Mouse (Mus musculus) embryonic facial prominence, embryonic 14.5 days (tissue): ENCODE data around the gene Cfap58. TPM values are rescaled to one million over a fixed set of nuclear protein-coding genes. Genes with fewer than 3 reads are reported as not detected.

Source experiments
- ATAC-seq: fragments of 200-750 bp; cut with Nextera tagmentation; 2 replicates; pipeline ENCODE4 v1.8.0; 2017; ENCODE audit warnings: low read depth, moderate number of reproducible peaks, moderate TSS enrichment
- DNase-seq: peaks from one replicate; pipeline ENCODE4 v3.0.0-alpha.2; 2015; ENCODE audit warnings: low spot score
- H3K27ac ChIP-seq: fragments of 300-500 bp; sonication (generic); replicated peaks from 2 replicates; pipeline ENCODE4 v1.5.1; 2014; ENCODE audit warnings: low read depth, mild to moderate bottlenecking, low read length, moderate library complexity
- H3K27me3 ChIP-seq: fragments of 300-500 bp; sonication (generic); replicated peaks from 2 replicates; pipeline ENCODE4 v1.6.1; 2014; ENCODE audit warnings: low read length; ENCODE audit not compliant: control insufficient read depth, insufficient read depth
- H3K36me3 ChIP-seq: fragments of 300-500 bp; sonication (generic); 2 replicates; pipeline ENCODE4 v1.6.1; 2014; ENCODE audit warnings: low read length, mixed read lengths; ENCODE audit not compliant: control insufficient read depth, insufficient read depth
- H3K4me1 ChIP-seq: fragments of 300-500 bp; sonication (generic); 2 replicates; pipeline ENCODE4 v1.6.1; 2014; ENCODE audit warnings: antibody characterized with exemption, low read length; ENCODE audit not compliant: control insufficient read depth, insufficient read depth
- H3K4me2 ChIP-seq: fragments of 300-500 bp; sonication (generic); 2 replicates; pipeline ENCODE4 v1.6.1; 2014; ENCODE audit warnings: low read depth, mild to moderate bottlenecking, low read length, moderate library complexity, mixed read lengths
- H3K4me3 ChIP-seq: fragments of 300-500 bp; sonication (generic); 2 replicates; pipeline ENCODE4 v1.5.1; 2014; ENCODE audit warnings: low read depth, mild to moderate bottlenecking, low read length
- H3K9ac ChIP-seq: fragments of 300-500 bp; sonication (generic); 2 replicates; pipeline ENCODE4 v1.6.1; 2014; ENCODE audit warnings: low read depth, mild to moderate bottlenecking, low read length, moderate library complexity, mixed read lengths
- H3K9me3 ChIP-seq: fragments of 300-500 bp; sonication (generic); 2 replicates; pipeline ENCODE4 v1.6.1; 2016; ENCODE audit warnings: low read length; ENCODE audit not compliant: control insufficient read depth
- WGBS: fragments of 180-500 bp; shearing (Covaris S2); extraction: QIAGEN DNeasy Blood & Tissue Kit; methylation state at CpG from one replicate; pipeline ENCODE4 v1.1.7; 2014; 5-methylcytosine and 5-hydroxymethylcytosine counted together
- polyA plus RNA-seq: library from polyadenylated mRNA; unstranded; fragments of >200 nt; fragmentation: Nextera tagmentation; extraction: Ambion mirVana; gene quantifications from 2 replicates; pipeline ENCODE4 v1.2.1, GENCODE M21; 2014

Gene Cfap58
- polyA plus RNA-seq, 1 experiment from 2014 or later = 0.58 TPM

DNA sequence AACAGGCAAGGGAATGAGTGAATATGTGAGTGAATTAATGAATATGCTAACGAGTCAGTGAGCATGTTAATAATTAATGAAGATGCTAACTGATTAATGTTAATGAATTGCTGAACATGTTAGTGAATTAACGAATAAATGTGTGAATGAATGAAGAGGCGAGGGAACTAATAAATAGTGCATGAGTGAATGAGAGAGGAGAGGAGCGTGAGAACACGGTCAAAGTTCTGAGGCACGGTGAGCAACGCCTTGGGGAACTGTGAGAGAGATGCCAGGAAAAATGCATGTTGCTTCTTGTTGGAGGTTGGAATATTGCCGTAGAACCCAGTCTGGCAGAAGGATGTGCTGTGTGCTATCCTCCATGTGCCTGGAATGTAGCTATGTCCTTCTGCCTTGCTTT, 33.6 kb downstream of the Cfap58 start:
- Histone ChIP-seq H3K4me3 (no peak overlapping the region), H3K27ac (no peak overlapping the region), H3K4me1 (no peaks in the 10 kb centered on the region), H3K27me3 (no peaks in the 10 kb centered on the region), H3K9me3 (no peaks in the 10 kb centered on the region), H3K36me3 (no peaks in the 10 kb centered on the region), H3K9ac (no peak overlapping the region), H3K4me2 (no peak overlapping the region)
- DNase-seq (no peak), ATAC-seq (no peak)
- WGBS = 79% methylated on average over 8 of the region's 8 CpGs

DNA sequence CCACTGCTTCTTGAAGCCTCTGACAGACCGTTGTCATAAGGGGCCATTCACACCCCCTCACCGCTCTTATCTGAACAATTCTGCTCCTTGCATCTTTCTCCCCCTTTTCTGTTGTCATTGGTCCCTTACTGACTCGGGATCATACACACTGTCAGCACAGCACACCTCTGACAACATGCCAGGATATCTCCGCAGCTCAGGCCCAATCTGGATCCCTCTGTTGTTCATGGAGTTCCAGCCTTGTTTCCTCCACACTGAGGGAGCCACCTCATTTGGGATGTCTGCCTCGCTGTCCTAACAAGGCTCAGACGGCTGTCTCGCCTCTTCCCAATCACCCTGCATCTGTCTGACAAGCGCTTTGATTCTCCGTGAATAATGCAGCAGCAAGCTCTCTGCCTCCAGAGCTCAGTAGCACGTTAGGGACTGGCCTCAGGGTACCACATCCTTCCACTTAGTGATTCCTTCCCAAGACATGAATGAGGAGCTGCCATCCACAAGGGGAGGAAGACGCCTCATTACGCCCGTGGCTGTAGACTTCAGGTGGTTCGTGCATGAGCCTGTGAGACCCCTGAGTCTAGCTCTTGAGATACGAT, 40.7 kb downstream of the Cfap58 start:
- Histone ChIP-seq H3K4me2 (no peak overlapping the region), H3K27me3 (no peaks in the 10 kb centered on the region), H3K4me3 (no peak overlapping the region), H3K9ac (no peak overlapping the region), H3K36me3 (no peaks in the 10 kb centered on the region), H3K9me3 (no peaks in the 10 kb centered on the region), H3K4me1 (no peaks in the 10 kb centered on the region), H3K27ac (no peak overlapping the region)
- DNase-seq (no peak), ATAC-seq (no peak)
- WGBS = 64% methylated on average over 15 of the region's 15 CpGs

DNA sequence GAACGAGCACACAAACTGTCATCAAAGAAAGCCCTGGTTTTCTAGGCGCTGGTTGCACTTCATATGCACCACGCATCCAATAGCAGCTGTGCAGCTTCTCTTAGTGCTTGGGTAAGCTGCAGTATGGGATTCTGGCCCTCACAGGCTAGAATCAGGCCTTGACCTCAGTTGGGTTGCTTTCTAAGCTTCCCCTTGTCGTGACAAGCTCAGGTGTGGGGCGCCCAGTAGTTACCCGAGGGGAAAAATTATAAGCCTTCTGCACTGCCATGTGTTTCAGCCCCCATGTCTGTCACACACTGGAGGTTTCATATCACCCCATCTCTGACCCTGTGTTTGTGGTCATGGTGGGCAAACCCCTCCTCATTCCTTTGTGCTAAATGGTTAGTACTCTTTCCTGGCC, 42.0 kb downstream of the Cfap58 start:
- H3K9ac ChIP-seq = no peak overlapping the region
- no peak overlapping the region for H3K27ac ChIP-seq
- H3K4me3 ChIP-seq = no peak overlapping the region
- no peaks in the 10 kb centered on the region for H3K9me3 ChIP-seq
- 76% methylated on average over 6 of the region's 6 CpGs for WGBS
- DNase-seq = no peak
- no peak overlapping the region for H3K4me2 ChIP-seq
- H3K36me3 ChIP-seq = no peaks in the 10 kb centered on the region
- no peak for ATAC-seq
- no peaks in the 10 kb centered on the region for H3K27me3 ChIP-seq
- H3K4me1 ChIP-seq = no peaks in the 10 kb centered on the region

DNA sequence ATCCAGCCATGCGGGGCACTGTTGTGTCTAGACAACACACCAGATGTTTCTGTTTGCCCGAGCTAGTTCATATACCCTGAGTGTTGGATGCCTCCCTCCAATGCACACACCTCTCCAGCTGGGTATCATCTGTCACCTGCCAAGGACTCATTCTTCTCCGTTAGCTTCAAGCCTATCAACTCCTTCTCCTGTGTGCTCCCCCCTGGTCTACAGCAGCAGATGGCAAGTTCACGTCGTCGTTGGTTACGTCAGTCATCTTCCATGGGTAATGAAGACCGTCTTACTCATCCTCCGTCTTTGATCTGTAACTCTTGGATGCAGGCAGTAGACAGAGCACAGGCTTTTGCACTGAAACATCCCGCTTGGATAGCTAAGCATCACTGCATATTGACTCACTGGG, 42.8 kb downstream of the Cfap58 start:
- no peak overlapping the region for H3K9ac ChIP-seq
- H3K4me1 ChIP-seq = no peaks in the 10 kb centered on the region
- no peak overlapping the region for H3K27ac ChIP-seq
- 62% methylated on average over 10 of the region's 10 CpGs for WGBS
- no peak overlapping the region for H3K4me3 ChIP-seq
- DNase-seq (no peak), ATAC-seq (no peak)
- H3K27me3 ChIP-seq = no peaks in the 10 kb centered on the region
- no peaks in the 10 kb centered on the region for H3K36me3 ChIP-seq
- H3K9me3 ChIP-seq = no peaks in the 10 kb centered on the region
- no peak overlapping the region for H3K4me2 ChIP-seq

DNA sequence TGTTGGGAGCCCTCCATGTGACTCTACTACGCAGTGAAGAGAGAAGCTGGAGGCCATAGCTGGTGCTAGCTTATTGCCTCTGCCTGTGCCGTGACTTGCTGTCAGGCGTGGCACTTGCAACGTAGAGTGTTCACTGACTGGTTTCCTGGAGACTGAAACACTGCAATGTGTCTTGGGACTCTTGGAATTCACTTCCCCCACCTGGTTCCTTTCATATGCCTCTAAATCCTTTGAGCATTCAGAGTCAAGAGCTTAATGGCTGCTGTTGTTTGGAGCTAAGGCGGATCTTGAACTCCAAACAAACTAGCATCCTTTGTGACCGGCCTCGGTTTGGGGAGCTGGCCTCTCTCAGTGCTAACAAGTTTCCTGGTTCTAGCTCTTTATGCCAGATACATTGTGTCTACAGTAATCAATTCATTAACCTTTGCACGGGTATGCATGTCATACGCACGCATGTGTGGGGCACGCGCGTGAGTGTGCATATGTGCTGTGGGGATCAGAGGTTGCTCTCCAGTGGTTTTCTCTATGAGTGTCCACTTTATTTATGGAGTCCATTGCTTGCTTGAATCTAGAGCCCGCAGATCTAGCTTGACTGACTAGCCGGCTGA, 48.2 kb downstream of the Cfap58 start:
- no peak for DNase-seq
- H3K4me1 ChIP-seq = no peaks in the 10 kb centered on the region
- H3K4me2 ChIP-seq = no peak overlapping the region
- H3K27ac ChIP-seq = no peak overlapping the region
- no peak for ATAC-seq
- no peaks in the 10 kb centered on the region for H3K36me3 ChIP-seq
- H3K4me3 ChIP-seq = no peak overlapping the region
- H3K9ac ChIP-seq = no peak overlapping the region
- WGBS = 87% methylated on average over 15 of the region's 15 CpGs
- no peaks in the 10 kb centered on the region for H3K27me3 ChIP-seq
- no peaks in the 10 kb centered on the region for H3K9me3 ChIP-seq

DNA sequence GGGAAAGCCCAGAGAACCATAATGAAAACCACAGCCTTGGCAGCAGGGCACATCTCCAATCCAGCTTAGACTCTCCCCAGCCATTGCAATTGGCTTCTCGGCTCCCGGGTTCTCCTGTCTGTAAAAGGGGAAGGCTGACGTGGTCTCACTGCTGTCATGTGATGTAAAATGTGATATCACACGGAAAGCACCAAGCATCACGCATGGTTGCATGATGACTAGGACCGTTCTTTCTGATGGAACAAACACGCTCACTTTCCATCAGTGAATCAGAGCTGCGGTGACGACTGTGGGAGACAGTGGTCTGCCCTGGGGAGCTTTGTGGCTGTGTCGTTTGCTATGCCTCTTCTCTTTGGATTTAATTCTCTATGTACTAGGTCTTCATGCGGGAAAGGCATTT, 50.5 kb downstream of the Cfap58 start:
- Histone ChIP-seq H3K4me2 (no peak overlapping the region), H3K27ac (no peak overlapping the region), H3K4me3 (no peak overlapping the region), H3K9ac (no peak overlapping the region), H3K4me1 (no peaks in the 10 kb centered on the region), H3K36me3 (no peaks in the 10 kb centered on the region), H3K27me3 (no peaks in the 10 kb centered on the region), H3K9me3 (no peaks in the 10 kb centered on the region)
- 83% methylated on average over 11 of the region's 11 CpGs for WGBS
- ATAC-seq (no peak), DNase-seq (peak; percentile 19)

DNA sequence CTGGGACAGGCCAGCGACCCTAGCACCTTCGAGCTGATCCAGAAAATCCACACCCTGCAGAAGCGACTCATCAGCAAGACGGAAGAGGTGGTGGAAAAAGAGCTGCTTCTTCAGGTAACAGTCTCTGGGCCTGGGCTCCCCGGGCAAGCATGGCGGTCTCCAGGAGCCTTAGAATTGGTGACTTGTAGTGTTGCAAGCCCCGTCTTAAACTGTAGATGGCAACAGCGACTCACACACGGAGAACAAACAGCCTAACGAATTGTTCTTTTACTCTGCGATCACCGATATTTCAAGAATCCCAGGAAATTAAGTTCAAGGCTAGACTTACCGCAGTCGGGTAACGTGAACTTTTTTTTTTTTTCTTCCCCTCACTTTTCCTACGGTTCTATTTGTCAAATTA, 51.0 kb downstream of the Cfap58 start:
- no peaks in the 10 kb centered on the region for H3K9me3 ChIP-seq
- H3K4me1 ChIP-seq = no peaks in the 10 kb centered on the region
- no peak overlapping the region for H3K27ac ChIP-seq
- no peak overlapping the region for H3K9ac ChIP-seq
- no peak overlapping the region for H3K4me3 ChIP-seq
- H3K27me3 ChIP-seq = no peaks in the 10 kb centered on the region
- peak overlapping the region; percentile 29 for H3K4me2 ChIP-seq
- 21% methylated on average over 16 of the region's 16 CpGs for WGBS
- ATAC-seq (0 out of 2 replicates have a peak, but pooled peaks have one; percentile 44), DNase-seq (peak; percentile 64)
- no peaks in the 10 kb centered on the region for H3K36me3 ChIP-seq

DNA sequence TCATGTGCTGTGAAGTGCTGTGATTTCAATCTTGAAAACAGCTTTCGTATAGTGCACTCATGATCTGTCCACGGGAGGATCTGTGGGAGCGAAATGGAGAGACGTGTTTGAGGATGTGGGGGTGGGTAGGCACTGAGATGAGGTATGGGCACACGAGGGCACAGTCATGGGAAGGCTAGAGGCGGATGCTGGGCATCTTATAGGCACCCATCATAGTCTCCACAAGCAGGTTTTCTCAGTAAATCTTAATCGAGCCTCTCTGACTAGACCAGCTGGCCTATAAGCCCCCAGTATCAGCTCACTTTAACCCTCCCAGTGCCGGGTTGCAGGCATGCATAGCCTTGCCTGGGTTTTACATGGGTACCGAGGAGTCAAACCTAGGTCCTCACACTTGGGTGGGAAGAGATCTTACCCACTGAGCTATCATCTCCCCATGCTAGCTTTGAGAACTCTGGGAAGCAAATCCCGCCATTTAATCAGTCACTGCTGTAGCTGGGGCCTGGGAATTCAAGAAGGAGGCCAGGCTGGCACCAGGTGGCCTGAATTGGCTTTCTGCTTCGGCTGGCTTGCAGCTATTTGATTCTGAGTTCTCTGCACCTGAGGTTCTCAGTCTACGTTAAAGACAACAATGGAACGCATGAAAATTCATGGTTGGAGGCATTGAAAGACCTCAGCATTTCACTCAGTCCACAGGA, 51.6 kb downstream of the Cfap58 start:
- 57% methylated on average over 13 of the region's 13 CpGs for WGBS
- H3K4me2 ChIP-seq = peak overlapping the region; percentile 29
- no peaks in the 10 kb centered on the region for H3K9me3 ChIP-seq
- no peaks in the 10 kb centered on the region for H3K27me3 ChIP-seq
- H3K4me3 ChIP-seq = no peak overlapping the region
- no peaks in the 10 kb centered on the region for H3K36me3 ChIP-seq
- H3K9ac ChIP-seq = no peak overlapping the region
- no peak for ATAC-seq
- H3K4me1 ChIP-seq = no peaks in the 10 kb centered on the region
- DNase-seq = no peak
- H3K27ac ChIP-seq = no peak overlapping the region

DNA sequence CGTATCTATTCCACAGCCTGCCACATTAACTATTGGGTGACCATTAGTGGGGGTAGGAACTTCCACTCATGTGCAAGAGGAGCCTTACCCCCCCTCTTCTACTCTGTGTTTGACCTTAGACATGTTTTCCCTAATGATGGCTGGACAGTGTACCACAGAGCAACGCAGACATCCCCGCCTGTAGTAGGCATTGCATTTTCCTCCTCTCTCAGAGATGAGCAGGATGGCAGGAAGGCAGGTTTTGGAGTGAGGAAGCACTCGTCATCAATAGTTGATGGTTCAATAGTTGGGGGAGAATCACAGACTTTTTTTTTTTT, 52.1 kb downstream of the Cfap58 start:
- H3K9me3 ChIP-seq = no peaks in the 10 kb centered on the region
- no peak overlapping the region for H3K27ac ChIP-seq
- H3K4me3 ChIP-seq = no peak overlapping the region
- no peaks in the 10 kb centered on the region for H3K27me3 ChIP-seq
- H3K9ac ChIP-seq = no peak overlapping the region
- ATAC-seq (no peak), DNase-seq (no peak)
- 81% methylated on average over 4 of the region's 4 CpGs for WGBS
- no peaks in the 10 kb centered on the region for H3K36me3 ChIP-seq
- no peaks in the 10 kb centered on the region for H3K4me1 ChIP-seq
- H3K4me2 ChIP-seq = no peak overlapping the region
